Mouse (Mus musculus) ovary, postnatal 14 days (tissue): Measurements from ENCODE around the gene Ccnb1.
"Not testable (repeated sequence)": the region's sequence is repeated elsewhere in the genome, so short reads cannot be mapped to it uniquely, and the experiment has no call there.

Experiments used
- DNase-seq: peaks from one replicate; pipeline ENCODE4 v3.0.0; 2022; ENCODE audit warnings: low spot score

Gene Ccnb1

DNA sequence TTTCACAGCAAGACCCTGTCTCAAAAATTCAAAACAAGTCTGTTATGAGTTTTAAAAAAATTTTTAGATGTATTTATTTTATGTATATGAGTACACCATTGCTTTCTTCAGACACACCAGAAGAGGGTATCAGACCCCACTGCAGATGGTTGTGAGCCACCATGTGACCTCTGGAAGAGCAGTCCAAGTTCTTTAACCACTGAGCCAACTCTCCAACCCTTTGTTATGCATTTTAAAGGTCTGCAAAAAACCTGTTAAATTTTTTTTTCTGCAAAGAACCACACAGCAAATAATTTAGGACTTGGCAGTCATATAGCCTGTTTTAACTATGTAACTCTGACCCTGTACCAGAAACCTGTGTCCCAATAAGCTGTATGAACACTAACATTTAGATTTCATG, 11.7 kb downstream of the Ccnb1 start:
- no peak for DNase-seq

DNA sequence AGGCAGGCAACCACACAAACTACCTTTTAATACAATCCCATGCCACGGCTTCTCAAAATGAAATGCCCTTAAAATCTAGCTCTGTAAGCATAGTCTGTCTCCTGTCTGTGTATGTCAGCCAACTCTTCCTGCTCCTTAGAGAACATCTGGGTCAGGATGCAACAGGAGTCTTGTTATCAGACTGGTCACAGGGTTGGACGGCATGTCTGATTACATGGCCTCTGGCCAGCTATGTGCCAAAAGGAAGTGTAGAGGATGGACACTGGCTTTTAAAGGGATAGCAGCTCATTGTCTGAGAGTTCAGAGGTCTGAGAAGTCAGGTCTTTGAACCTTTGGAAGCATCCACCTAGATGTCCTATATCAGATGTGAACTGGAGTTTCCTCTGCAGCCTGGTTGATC, 31.0 kb downstream of the Ccnb1 start:
- DNase-seq, result no peak

DNA sequence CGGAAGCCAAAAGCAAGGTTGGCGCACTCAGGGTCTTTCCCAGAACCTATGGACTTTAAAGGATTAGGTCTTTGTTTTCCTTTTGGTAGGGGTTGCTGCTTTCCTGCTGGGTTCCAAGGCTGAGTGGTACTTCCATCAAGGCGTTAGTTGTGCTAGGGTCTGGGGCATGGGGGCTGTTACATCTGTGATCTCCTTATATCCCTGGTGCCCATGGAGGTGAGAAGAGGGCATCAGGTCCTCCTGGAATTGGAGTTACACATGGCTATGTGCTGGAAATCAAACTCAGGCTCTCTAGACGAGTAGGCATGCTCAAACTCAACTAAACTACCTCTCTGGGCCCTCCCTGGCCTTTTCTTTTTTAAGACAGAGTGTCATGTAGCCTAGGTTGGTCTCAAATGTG, 32.2 kb downstream of the Ccnb1 start:
- no peak for DNase-seq

DNA sequence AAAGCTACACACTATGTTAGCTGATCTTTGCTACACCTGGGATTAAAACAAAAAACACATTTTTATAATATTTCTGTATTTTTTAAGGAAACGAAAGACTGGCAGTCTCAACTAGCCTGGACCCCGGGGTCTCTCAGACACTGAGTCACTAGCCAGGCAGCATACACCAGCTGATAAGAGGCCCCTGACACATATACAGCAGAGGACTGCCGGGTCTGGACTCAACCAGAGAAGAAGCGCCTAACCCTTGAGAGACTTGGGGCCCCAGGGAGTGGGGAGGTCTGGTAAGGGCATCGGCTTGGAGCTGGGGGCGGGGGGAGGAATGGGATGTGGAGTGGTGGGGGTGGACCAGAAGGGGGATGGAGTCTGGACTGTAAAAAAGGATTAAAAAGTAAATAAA, 33.4 kb downstream of the Ccnb1 start:
- no peak for DNase-seq

DNA sequence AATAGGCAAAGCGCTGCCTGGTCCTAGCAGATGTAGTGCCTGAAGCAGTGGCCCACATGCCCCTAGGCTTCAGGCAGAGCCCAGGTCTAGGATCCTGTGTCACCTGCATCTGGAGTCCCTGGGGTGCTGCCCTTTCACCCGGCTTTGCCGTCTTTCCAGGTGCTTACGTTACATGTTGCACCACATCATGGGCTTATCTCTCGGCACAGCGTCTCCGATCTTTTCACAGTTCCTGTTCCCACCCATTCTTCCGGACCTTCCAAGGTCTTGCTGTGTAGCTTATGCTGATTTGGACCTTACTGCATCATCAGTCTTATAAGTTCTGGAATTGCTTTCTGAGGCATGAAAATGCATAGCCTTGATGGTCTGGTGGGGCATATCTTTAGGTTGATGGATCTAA, 33.8 kb downstream of the Ccnb1 start:
- DNase-seq, result no peak

DNA sequence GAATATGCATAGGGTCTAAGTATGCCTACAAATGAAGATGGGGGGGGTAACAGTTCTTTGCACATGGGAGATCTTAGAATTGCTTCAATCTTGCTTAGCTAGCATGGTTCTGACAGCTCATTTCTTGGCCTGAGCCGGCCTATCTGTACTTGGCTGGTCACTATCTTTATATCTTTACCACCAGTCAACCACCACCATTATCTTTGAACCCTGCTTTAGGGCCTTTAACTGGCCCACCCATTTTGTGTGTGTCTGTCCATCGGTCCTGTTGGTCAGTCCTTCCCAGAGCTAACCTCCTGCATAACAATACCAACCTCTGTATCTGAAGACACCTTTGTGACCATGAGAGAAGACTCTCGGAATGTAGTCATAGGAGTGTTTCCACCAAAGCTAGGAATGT, 35.0 kb downstream of the Ccnb1 start:
- DNase-seq, result no peak

DNA sequence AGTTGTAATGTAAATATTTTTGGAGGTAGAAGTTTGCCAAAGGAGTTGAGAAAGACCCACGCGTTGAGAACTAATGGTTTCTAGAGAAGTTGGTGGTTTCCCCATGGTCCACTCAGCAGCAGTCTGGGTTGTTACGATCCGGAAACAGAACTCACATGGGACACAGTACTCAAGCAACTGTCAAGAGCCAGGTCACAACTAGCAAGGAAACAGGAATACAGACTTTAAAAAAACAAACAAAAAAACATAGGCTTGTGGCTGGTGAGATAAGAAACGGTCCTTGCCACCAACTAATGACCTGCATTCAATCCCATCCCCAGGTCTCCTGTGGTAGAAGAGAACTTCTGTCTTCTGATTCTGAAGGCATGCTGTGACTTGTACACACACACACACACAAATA, 35.6 kb downstream of the Ccnb1 start:
- DNase-seq, result no peak

DNA sequence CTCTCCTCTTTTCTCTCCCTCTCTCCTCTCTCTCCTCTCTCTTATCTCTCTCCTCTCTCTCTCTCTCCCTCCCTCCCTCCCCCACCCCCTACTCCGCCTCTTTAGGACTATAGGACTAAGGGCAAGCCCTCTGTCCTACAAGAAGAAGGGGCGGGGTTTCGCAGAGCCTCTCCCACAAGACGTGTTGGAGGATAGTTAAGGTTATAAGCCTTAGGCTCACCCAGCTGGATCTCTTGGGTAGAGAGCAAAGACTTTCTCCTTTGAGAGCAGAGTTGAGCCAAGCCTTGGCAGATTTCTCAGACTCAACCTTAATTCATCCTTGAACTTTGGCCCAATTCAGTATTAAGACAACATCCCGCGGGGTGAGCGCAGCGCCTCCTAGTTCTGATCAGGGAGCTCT, 37.7 kb downstream of the Ccnb1 start:
- DNase-seq, result no peak

DNA sequence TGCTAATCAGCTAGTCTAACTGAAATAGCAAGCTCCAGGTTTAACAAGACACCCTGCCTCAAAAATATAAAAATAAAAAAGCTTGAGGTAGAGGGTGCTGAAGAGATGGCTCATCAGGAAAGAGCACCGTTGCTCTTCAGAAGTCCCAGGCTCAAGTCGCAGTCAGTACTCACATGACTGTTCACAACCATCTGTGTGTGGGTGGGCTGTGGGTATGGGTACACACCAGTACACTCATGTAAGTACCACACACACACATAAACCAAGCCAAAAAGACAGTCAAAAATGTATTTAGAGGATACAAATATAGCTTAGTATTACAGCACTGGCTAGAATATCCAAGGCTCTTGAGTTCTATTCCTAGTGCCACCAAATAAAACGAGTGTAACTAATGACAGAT, 40.3 kb downstream of the Ccnb1 start:
- no peak for DNase-seq

DNA sequence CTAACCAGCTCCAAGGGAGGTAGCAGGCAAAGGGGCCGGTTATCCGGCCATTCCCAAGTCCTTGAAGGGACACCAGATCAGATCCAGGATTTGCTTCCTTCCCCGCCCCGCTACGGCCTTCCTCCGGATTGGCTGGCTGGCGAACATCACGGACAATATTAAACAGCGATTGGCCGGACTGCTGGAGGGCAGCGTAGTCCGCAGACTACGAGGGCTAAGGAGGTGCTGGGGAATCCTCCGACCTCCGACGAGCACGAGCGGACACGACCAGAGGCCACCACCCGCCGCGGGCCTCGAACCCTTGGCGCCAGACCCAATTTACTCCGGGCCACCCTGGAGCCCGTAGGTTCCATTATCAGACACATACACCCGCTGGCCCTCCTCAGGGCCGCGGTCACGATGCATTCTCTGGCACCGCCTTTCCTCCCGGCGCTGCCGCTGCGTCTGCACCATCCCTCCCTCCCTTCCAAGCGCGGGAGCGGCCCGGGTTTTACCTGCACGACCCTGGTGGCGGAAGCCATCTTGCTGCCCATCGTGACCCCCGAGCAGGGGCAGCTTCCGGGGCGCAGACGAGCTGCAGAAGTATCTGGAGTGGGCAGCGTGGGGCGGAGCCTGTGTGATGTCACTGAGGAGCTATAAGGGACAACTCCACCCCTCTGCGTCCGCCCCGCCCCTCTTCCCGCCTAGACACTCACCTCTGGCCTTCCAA, 42.2 kb downstream of the Ccnb1 start, which contains the start of gene Mrps36:
Gene Mrps36 (minus strand): TSS at position 624 of the 709 bp plus-strand sequence.
- peak; percentile 81 for DNase-seq

DNA sequence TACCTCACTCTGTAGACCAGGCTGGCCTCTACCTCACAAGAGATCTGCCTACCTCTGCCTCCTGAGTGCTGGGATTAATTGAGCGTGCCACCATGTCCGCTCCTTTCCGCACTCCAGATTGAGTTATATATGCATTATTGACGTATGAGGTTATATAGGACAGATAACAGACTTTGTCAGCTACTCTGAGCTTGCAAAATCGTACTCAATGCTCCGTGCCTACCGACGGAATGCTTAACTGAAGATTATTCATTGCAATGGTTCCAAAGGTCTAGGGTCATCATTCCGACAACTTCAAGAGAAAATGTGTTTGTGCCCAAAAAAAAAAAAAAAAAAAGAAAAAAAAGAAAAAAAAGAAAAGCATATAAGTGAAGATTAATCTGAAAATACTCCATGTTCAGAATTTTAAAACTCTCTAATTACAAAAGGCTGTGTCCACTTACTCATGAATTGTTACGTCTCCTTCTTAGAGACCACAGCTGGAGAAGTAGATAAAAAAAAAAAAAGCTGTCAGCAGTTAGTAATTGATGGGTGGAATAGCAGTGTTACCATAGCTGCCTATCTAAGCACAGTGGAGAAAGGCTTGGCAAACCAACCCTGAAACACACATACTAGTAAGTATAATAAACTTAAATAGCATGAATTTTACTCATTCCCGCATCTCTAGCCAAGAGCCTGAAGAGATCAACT, 42.9 kb downstream of the Ccnb1 start:
- DNase-seq, result no peak

DNA sequence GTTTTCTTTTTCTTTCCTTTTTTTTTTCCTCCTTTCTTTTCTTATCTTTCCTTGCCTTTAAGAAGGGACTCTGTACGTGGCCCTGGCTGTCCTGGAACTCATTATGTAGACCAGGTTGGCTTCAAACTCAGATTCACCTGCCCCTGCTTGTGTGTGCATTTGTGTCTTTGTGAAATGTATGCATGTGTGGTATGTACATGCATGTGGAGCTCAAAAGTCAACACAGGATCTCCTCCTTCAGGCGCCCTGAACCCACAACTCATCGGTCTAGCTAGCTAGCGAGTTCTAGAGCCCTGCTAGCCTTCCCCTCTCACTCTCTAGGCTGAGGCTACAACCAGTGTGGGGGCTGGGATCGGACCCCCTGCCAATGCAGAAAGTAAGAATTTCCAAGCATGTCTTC, 43.5 kb downstream of the Ccnb1 start:
- DNase-seq, result no peak

DNA sequence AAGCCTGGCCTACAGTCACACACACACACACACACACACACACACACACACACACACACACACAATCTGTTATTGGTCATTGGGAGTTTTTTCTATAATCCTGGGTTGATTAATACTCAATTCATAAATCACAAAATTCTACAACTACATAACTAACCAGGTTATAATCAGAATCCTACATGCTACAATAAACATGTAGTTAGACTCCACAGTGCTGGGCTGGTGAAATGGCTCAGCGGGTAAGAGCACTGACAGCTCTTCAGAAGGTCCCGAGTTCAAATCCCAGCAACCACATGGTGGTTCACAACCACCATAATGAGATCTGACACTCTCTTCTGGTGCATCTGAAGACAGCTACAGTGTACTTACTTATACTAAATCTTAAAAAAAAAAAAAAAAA, 53.6 kb downstream of the Ccnb1 start:
- no peak for DNase-seq

DNA sequence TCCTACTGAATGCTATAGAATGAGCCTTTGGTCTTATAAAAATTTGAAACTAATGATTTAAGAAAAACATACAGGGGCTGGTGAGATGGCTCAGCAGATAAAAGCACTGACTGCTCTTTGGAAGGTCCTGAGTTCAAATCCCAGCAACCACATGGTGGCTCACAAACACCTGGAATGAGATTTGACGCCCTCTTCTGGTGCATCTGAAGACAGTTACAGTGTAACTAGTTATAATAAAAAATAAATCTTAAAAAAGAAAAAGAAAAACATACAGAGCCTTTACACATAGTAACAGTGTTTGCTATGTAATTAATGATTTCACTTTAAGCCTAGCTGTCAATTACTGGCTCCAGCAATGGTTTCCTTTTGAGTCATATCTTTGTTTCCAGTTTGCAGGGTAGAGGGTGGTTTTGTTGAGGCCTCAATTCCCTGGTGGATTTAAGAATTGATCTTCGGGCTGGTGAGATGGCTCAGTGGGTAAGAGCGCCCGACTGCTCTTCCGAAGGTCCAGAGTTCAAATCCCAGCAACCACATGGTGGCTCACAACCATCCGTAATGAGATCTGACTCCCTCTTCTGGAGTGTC, 54.8 kb downstream of the Ccnb1 start:
- not testable (repeated sequence) for DNase-seq

DNA sequence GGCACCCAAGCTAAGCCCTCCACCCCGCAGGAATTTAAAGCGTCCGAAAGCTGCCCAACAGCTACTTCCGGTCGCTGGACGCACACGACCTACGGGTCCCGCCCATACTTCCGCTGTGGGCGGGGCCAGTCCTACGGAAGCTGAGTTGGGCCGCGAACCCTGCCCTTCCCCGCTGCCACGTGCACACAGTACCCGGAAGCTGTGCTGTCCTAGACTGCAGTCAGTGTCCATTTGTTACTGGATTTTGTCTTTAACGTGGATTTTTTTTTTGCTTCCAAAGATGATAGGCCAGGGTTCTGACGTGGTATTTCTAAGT, 55.6 kb downstream of the Ccnb1 start, which contains the start of gene Cdk7:
Gene Cdk7 (minus strand): TSS at position 79 of the 316 bp plus-strand sequence.
- DNase-seq, result peak; percentile 87

DNA sequence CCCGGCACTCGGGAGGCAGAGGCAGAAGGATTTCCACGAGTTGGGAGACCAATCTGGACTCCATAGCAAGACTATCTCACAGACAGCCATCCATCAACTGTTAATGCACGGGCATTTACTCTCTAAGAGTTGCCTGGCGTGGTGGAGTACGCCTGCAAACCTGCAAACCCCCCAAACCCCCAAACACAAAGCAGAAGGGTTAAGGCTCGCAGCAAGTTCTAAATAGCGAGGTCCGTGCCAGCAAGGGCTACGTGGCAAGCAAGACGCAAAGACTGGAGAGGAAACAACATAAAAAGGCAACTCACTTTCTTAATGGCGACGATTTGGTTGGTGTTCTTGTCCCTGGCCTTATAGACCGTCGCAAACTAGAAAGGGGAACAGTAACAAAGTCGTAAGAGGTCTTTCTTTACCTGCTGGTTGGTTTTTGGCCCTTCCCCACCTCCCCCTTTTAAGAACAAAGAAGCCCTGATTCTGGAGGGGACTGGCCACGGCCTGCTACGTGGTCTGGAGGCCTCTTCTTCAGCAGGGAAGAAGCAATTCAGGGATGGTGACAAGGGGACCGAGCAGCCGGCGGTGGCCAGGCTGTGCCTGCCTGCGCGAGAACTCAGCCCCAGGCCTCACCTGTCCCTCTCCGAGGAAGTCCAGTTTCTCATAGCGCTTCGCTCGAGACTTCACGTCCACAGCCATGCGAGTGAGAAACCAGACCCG, 56.1 kb downstream of the Ccnb1 start:
- no peak for DNase-seq
